Mouse (Mus musculus): ENCODE measurements around the gene Myt1l. TPM values are rescaled to one million over a fixed set of nuclear protein-coding genes. Genes with fewer than 3 reads are reported as not detected.

Gene Myt1l
- polyA plus RNA-seq, 1 experiment = 369 TPM

- WGBS = 27% methylated on average over 12 of the region's 12 CpGs
- Histone ChIP-seq H3K27ac (ENCODE audit: insufficient read depth, low read depth, low read length) (peak overlapping the region; percentile 96), H3K4me1 (ENCODE audit: control insufficient read depth, insufficient read depth, low read length) (peaks cover 47% of the 10 kb centered on the region)
These were observed 169.6 kb downstream of the Myt1l start for GRCm38 (mm10) chr12:29697526-29698500.

DNA sequence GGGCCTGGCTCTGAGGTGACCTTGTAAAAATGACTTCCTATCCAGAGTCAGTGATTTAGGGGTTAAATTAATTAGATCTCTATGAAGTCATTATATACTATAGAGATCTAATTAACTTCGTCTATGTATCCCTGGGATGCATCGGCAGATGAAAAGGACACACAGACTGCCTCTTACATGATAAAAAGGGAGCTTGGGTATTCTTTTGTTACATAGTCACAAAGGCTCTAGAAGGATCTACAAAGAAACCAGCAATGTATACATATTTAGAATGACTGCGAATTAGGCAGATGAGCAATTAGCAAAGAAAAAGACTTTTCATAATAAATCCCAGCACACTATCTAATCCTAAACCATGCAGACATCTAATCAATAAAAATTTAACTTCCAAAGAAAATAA, 170.4 kb downstream of the Myt1l start:
- WGBS = 14% methylated on average over 3 of the region's 3 CpGs
- H3K4me3 ChIP-seq (ENCODE audit: insufficient read depth, low read depth, low read length) = no peak overlapping the region
- TF ChIP-seq POLR2A (IDR thresholded peaks at IDR 0.05; ENCODE audit: insufficient read depth, low read depth, low read length) = no peak
- H3K4me1 ChIP-seq (ENCODE audit: control insufficient read depth, insufficient read depth, low read length) = peaks cover 52% of the 10 kb centered on the region
- peak overlapping the region; percentile 96 for H3K27ac ChIP-seq (ENCODE audit: insufficient read depth, low read depth, low read length)

More at GRCm38 (mm10) chr12:29697526-29698500, 169.6 kb downstream of the Myt1l start:
- no peak overlapping the region for H3K4me3 ChIP-seq (ENCODE audit: insufficient read depth, low read depth, low read length)
- TF ChIP-seq POLR2A (IDR thresholded peaks at IDR 0.05; ENCODE audit: insufficient read depth, low read depth, low read length) (no peak), CTCF (IDR thresholded peaks at IDR 0.05; ENCODE audit: insufficient read depth, low read depth, low read length) (no peak)

DNA sequence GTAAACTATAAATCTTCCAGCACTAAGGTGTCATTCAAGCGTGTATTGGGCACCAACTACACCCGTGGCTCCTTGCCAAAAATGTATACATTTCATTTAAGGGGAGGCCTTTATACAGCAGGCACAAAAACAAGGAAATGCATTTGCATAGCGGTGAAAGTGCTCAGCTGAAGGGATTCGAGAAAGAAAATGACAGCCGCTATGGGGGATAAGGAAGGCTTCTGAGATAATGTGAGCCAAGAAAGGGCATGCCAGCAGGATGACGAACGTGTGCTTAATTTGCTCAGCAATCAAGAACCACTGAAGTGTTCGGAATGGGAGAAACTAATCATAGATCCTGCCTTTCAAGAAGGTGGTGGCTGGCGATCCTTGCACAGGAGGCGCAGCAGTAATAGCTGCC, 170.8 kb downstream of the Myt1l start:
- H3K4me3 ChIP-seq (ENCODE audit: insufficient read depth, low read depth, low read length) = no peak overlapping the region
- peaks cover 48% of the 10 kb centered on the region for H3K4me1 ChIP-seq (ENCODE audit: control insufficient read depth, insufficient read depth, low read length)
- H3K27ac ChIP-seq (ENCODE audit: insufficient read depth, low read depth, low read length) = peak overlapping the region; percentile 85
- TF ChIP-seq POLR2A (IDR thresholded peaks at IDR 0.05; ENCODE audit: insufficient read depth, low read depth, low read length) = no peak
- WGBS = 24% methylated on average over 10 of the region's 10 CpGs

DNA sequence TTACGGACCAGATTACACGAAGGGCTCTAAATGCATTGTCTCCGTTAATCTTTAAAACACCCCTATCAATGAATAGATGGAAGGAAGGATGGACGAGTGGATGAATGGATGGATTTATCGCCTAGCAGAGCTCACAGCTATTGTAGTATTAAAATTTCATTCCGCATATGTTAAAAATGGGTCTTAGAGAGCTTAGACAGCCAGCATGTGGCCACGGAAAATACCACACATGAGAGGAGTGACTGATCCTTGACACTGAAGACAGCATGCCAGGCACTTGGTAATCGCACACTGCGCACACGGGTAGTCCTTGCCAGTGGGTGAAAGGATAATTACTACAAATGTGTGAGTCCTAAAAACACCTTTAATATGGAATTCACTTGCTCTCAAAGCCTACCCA, 171.2 kb downstream of the Myt1l start:
- H3K4me1 ChIP-seq (ENCODE audit: control insufficient read depth, insufficient read depth, low read length) = peaks cover 45% of the 10 kb centered on the region
- WGBS = 30% methylated on average over 10 of the region's 10 CpGs
- H3K27ac ChIP-seq (ENCODE audit: insufficient read depth, low read depth, low read length) = peak overlapping the region; percentile 85
- TF ChIP-seq CTCF (IDR thresholded peaks at IDR 0.05; ENCODE audit: insufficient read depth, low read depth, low read length) (no peak), POLR2A (IDR thresholded peaks at IDR 0.05; ENCODE audit: insufficient read depth, low read depth, low read length) (no peak)
- no peak overlapping the region for H3K4me3 ChIP-seq (ENCODE audit: insufficient read depth, low read depth, low read length)

DNA sequence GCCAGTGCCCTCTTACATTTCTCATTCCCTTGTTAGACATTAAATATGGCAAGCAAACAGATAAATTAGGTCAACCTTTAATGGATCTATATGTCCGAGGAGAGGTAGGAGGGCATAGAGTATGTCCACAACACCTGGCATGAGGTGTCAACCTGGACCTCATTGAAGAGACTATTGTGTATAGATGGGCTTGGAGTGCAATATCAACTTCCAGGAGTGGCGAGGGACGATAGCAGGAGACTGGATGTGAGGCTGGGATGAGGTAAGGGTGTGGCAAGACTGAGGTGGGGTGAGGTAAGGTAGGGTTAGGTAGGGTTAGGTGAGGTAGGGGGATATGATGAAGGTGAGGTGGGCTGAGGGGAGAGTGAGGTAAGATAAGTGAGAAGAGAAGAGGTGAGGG, 171.8 kb downstream of the Myt1l start:
- 89% methylated on average over 3 of the region's 3 CpGs for WGBS
- Histone ChIP-seq H3K27ac (ENCODE audit: insufficient read depth, low read depth, low read length) (peak overlapping the region; percentile 36; the same call in 1 of the 2 replicates), H3K4me1 (ENCODE audit: control insufficient read depth, insufficient read depth, low read length) (peaks cover 45% of the 10 kb centered on the region), H3K4me3 (ENCODE audit: insufficient read depth, low read depth, low read length) (no peak overlapping the region)
- no peak for TF ChIP-seq POLR2A (IDR thresholded peaks at IDR 0.05; ENCODE audit: insufficient read depth, low read depth, low read length)
- TF ChIP-seq CTCF (IDR thresholded peaks at IDR 0.05; ENCODE audit: insufficient read depth, low read depth, low read length) = no peak

DNA sequence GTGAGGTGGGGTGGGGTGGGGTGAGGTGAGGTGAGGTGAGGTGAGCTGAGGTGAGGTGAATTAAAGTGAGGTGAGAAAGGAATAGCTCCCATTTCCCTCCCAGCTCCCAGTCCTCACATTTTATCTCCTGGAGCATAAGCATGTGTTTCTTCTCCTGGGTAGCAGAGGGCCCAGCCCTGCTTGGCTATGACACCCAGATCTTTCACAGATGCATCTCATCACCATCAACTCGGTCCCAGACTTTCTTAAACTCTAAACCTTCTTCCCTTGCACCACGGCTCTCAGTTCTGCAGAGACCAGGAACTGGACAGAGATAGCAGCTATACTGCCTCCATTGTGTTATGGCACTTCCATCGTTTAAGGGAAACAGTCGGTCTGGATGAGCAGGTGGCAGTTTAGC, 172.9 kb downstream of the Myt1l start:
- H3K4me1 ChIP-seq (ENCODE audit: control insufficient read depth, insufficient read depth, low read length) = peaks cover 45% of the 10 kb centered on the region
- H3K27ac ChIP-seq (ENCODE audit: insufficient read depth, low read depth, low read length) = peak overlapping the region; percentile 42; the same call in 1 of the 2 replicates
- TF ChIP-seq CTCF (IDR thresholded peaks at IDR 0.05; ENCODE audit: insufficient read depth, low read depth, low read length) (no peak), POLR2A (IDR thresholded peaks at IDR 0.05; ENCODE audit: insufficient read depth, low read depth, low read length) (no peak)
- 62% methylated on average over 4 of the region's 4 CpGs for WGBS
- H3K4me3 ChIP-seq (ENCODE audit: insufficient read depth, low read depth, low read length) = no peak overlapping the region

DNA sequence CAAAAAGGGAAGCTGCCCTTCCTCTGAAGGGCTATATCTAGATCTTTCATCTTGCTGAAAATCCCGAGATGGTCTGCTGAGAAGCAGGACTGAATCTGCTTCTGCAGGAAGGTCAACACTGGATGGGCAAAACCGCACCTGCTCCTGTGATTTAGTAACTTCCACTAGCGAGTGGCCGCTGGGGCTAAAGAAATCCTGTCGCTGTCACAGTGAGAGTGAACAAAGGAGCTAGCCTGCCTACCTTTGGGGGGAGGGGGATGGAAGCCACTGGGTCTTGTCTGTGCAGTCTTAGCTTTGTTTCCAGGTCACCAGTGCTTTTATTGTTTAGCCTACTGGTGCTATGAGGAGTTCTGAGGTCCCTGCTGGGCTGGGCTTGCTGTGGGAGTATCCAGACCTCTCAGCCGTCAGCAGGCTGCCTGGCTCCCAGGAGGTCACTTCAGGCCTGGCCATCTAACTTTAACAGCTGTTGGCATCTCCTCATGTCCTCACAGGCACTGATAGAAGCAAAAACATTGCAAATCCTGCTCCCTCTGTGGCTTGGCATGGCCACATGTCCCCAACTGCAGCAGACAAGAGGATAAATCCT, 173.6 kb downstream of the Myt1l start:
- Histone ChIP-seq H3K27ac (ENCODE audit: insufficient read depth, low read depth, low read length) (peak overlapping the region; percentile 42), H3K4me1 (ENCODE audit: control insufficient read depth, insufficient read depth, low read length) (peaks cover 41% of the 10 kb centered on the region), H3K4me3 (ENCODE audit: insufficient read depth, low read depth, low read length) (no peak overlapping the region)
- TF ChIP-seq CTCF (IDR thresholded peaks at IDR 0.05; ENCODE audit: insufficient read depth, low read depth, low read length) (no peak), POLR2A (IDR thresholded peaks at IDR 0.05; ENCODE audit: insufficient read depth, low read depth, low read length) (no peak)
- 53% methylated on average over 6 of the region's 6 CpGs for WGBS

GRCm38 (mm10) chr12:29702626-29703025, 174.4 kb downstream of the Myt1l start:
- H3K4me3 ChIP-seq (ENCODE audit: insufficient read depth, low read depth, low read length) = no peak overlapping the region
- peaks cover 40% of the 10 kb centered on the region for H3K4me1 ChIP-seq (ENCODE audit: control insufficient read depth, insufficient read depth, low read length)
- TF ChIP-seq POLR2A (IDR thresholded peaks at IDR 0.05; ENCODE audit: insufficient read depth, low read depth, low read length) = no peak
- TF ChIP-seq CTCF (IDR thresholded peaks at IDR 0.05; ENCODE audit: insufficient read depth, low read depth, low read length) = no peak
- WGBS = 39% methylated on average over 4 of the region's 4 CpGs
- H3K27ac ChIP-seq (ENCODE audit: insufficient read depth, low read depth, low read length) = peak overlapping the region; percentile 49; the same call in 1 of the 2 replicates

GRCm38 (mm10) chr12:29703541-29703940, 175.4 kb downstream of the Myt1l start:
- WGBS = 81% methylated on average over 8 of the region's 8 CpGs
- H3K4me3 ChIP-seq (ENCODE audit: insufficient read depth, low read depth, low read length) = no peak overlapping the region
- H3K27ac ChIP-seq (ENCODE audit: insufficient read depth, low read depth, low read length) = no peak overlapping the region
- no peak for TF ChIP-seq POLR2A (IDR thresholded peaks at IDR 0.05; ENCODE audit: insufficient read depth, low read depth, low read length)
- TF ChIP-seq CTCF (IDR thresholded peaks at IDR 0.05; ENCODE audit: insufficient read depth, low read depth, low read length) = no peak
- peaks cover 39% of the 10 kb centered on the region for H3K4me1 ChIP-seq (ENCODE audit: control insufficient read depth, insufficient read depth, low read length)
